Mouse (Mus musculus): ENCODE measurements around the gene Tprkb. TPM values are rescaled to one million over a fixed set of nuclear protein-coding genes. Genes with fewer than 3 reads are reported as not detected.
"Not testable (repeated sequence)": the region's sequence is repeated elsewhere in the genome, so short reads cannot be mapped to it uniquely, and the experiment has no call there.

Gene Tprkb
- polyA plus RNA-seq, 1 experiment from 2014 or later = 53.7 TPM

DNA sequence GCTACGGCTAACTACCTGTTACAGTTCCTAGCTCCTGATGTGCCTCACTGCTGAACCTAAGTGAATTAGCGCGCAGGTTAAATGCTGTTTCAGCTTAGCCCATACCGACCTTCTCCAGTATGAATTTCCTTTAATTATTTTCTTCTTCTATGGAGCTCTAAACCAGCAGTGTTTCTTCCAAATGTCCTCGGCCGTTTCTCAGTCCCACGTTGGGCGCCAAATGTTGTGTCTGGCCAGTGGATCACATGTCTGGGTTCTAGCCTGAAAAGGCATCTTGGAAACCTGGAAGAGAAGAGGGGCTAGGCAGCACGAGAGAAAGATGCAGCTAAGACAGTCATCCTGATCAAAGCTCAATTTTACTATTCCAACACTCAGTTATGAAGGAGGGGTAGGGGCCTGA is 28.4 kb upstream of the Tprkb start:
- 92% methylated on average over 9 of the region's 9 CpGs for WGBS
- not testable (repeated sequence) for H3K9me3 ChIP-seq (replicated peaks; ENCODE audit: control insufficient read depth, low read length, poor library complexity, severe bottlenecking); H3K4me3 ChIP-seq (ENCODE audit: low read depth, low read length); H3K27ac ChIP-seq (ENCODE audit: low read length); ATAC-seq; H3K4me2 ChIP-seq (ENCODE audit: low read length); H3K27me3 ChIP-seq (ENCODE audit: control insufficient read depth, insufficient read depth, low read depth, low read length); H3K4me1 ChIP-seq (ENCODE audit: control insufficient read depth, insufficient read depth, low read length); H3K36me3 ChIP-seq (ENCODE audit: control insufficient read depth, insufficient read depth, low read length); H3K9ac ChIP-seq (ENCODE audit: low read depth, low read length)

DNA sequence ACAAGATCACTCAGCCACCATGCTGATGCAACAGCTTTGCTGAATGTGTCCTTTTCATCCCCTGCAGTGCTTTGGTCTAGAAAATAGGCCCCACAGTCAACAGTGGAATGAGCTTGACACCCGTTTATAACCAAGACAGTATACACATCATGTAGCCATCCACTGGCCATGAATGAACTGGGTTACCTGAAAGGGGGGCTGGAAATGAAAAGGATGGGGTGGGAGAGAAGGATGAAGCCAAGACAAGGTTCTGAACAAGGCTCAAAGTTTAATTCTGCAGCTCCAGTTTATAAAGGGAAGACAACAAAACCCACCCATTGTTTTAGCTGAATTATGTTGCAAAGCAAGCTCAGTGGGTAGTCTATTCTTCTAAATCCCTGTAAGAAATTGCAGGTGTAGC is 27.4 kb upstream of the Tprkb start:
- Histone ChIP-seq H3K4me1 (ENCODE audit: control insufficient read depth, insufficient read depth, low read length) (no peaks in the 10 kb centered on the region), H3K4me2 (ENCODE audit: low read length) (no peak overlapping the region), H3K27ac (ENCODE audit: low read length) (no peak overlapping the region), H3K36me3 (ENCODE audit: control insufficient read depth, insufficient read depth, low read length) (no peaks in the 10 kb centered on the region), H3K9ac (ENCODE audit: low read depth, low read length) (no peak overlapping the region), H3K9me3 (replicated peaks; ENCODE audit: control insufficient read depth, low read length, poor library complexity, severe bottlenecking) (peaks cover 3% of the 10 kb centered on the region; the same call in 1 of the 2 replicates), H3K4me3 (ENCODE audit: low read depth, low read length) (no peak overlapping the region), H3K27me3 (ENCODE audit: control insufficient read depth, insufficient read depth, low read depth, low read length) (no peaks in the 10 kb centered on the region)
- ATAC-seq = no peak
- WGBS = 91% methylated on average over 1 of the region's 1 CpGs

GRCm38 (mm10) chr6:85888961-85889360 is 22.7 kb upstream of the Tprkb start:
- Histone ChIP-seq H3K9me3 (replicated peaks; ENCODE audit: control insufficient read depth, low read length, poor library complexity, severe bottlenecking) (peaks cover 4% of the 10 kb centered on the region; the same call in 1 of the 2 replicates), H3K4me2 (ENCODE audit: low read length) (no peak overlapping the region), H3K4me1 (ENCODE audit: control insufficient read depth, insufficient read depth, low read length) (no peaks in the 10 kb centered on the region), H3K4me3 (ENCODE audit: low read depth, low read length) (no peak overlapping the region), H3K27ac (ENCODE audit: low read length) (no peak overlapping the region), H3K9ac (ENCODE audit: low read depth, low read length) (no peak overlapping the region), H3K27me3 (ENCODE audit: control insufficient read depth, insufficient read depth, low read depth, low read length) (no peaks in the 10 kb centered on the region), H3K36me3 (ENCODE audit: control insufficient read depth, insufficient read depth, low read length) (no peaks in the 10 kb centered on the region)
- ATAC-seq = no peak
- WGBS = 84% methylated on average over 2 of the region's 2 CpGs

GRCm38 (mm10) chr6:85895061-85895648 is 16.5 kb upstream of the Tprkb start:
- H3K27me3 ChIP-seq (ENCODE audit: control insufficient read depth, insufficient read depth, low read depth, low read length); ATAC-seq; H3K36me3 ChIP-seq (ENCODE audit: control insufficient read depth, insufficient read depth, low read length); H3K27ac ChIP-seq (ENCODE audit: low read length); H3K9ac ChIP-seq (ENCODE audit: low read depth, low read length); H3K9me3 ChIP-seq (replicated peaks; ENCODE audit: control insufficient read depth, low read length, poor library complexity, severe bottlenecking); H3K4me1 ChIP-seq (ENCODE audit: control insufficient read depth, insufficient read depth, low read length); H3K4me2 ChIP-seq (ENCODE audit: low read length); H3K4me3 ChIP-seq (ENCODE audit: low read depth, low read length): not testable (repeated sequence)
- 77% methylated on average over 25 of the region's 25 CpGs for WGBS

DNA sequence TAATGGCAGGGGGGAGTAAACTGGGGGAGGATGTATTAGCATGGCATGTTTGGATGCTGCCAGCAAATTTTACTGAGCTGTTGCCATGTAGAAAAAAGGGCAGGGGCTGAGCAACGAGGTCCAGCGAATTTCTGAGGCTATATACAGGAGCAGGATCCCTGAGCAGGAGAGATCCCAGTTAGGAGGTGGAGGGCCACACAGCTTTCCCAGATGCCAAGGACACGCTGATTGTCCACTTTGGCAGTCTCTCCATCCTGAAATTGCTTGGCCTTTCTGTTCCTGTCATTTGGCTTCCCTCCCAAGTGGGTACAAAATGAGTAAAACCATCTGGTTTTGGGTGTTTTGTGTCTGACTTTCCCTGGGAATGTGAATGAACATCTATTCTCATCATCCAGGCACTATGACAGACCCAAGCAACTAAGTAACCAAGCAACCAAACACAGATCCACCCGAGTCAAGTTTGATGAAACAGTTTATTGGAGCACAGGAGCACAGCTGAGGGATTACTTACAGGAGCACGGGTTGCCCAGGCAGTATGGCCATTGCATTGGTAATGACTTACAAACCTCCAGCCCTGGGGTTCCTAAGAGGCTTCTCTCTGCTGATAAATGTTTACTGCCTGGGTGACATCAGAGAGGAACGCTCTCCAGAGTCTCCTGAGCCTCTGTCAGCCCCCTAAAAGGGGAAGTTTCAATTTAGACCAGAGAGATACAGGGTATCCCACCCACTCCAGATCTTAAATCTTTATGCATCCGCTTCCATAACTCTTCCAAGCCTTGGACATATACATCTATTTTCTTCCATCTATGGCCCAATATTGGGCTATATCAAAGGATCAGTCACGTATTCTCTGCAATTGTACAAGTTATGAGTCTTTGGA is 12.8 kb upstream of the Tprkb start:
- not testable (repeated sequence) for H3K36me3 ChIP-seq (ENCODE audit: control insufficient read depth, insufficient read depth, low read length); H3K4me3 ChIP-seq (ENCODE audit: low read depth, low read length); H3K9me3 ChIP-seq (replicated peaks; ENCODE audit: control insufficient read depth, low read length, poor library complexity, severe bottlenecking); ATAC-seq; H3K9ac ChIP-seq (ENCODE audit: low read depth, low read length); H3K4me1 ChIP-seq (ENCODE audit: control insufficient read depth, insufficient read depth, low read length); H3K27ac ChIP-seq (ENCODE audit: low read length); H3K27me3 ChIP-seq (ENCODE audit: control insufficient read depth, insufficient read depth, low read depth, low read length); H3K4me2 ChIP-seq (ENCODE audit: low read length)
- 80% methylated on average over 7 of the region's 8 CpGs for WGBS

DNA sequence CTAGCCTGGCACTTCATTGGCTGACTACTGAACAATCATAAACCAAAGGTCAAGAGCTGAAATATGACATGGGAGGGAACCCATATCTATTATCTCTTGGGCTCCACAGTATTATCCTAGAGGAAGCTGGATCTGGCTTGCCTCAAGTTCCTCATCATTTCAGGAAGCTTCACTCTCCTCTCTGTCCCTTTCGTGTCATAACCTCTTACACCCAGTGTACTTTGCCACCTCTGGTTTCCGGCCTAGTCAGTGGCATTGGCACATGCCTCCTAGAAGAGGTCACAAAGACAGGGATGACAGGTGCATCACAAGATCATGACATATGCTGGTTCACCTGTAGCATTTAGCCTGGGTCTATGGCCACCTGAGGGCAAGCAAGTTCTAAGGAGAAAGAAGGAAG is 9.4 kb upstream of the Tprkb start:
- H3K4me3 ChIP-seq (ENCODE audit: low read depth, low read length) = no peak overlapping the region
- no peak overlapping the region for H3K4me2 ChIP-seq (ENCODE audit: low read length)
- no peak overlapping the region for H3K9ac ChIP-seq (ENCODE audit: low read depth, low read length)
- H3K27ac ChIP-seq (ENCODE audit: low read length) = no peak overlapping the region
- H3K36me3 ChIP-seq (ENCODE audit: control insufficient read depth, insufficient read depth, low read length) = no peaks in the 10 kb centered on the region
- H3K9me3 ChIP-seq (replicated peaks; ENCODE audit: control insufficient read depth, low read length, poor library complexity, severe bottlenecking) = no peaks in the 10 kb centered on the region
- no peaks in the 10 kb centered on the region; the same call in 1 of the 2 replicates for H3K4me1 ChIP-seq (ENCODE audit: control insufficient read depth, insufficient read depth, low read length)
- no peak for ATAC-seq
- WGBS = 91% methylated on average over 2 of the region's 2 CpGs
- no peaks in the 10 kb centered on the region for H3K27me3 ChIP-seq (ENCODE audit: control insufficient read depth, insufficient read depth, low read depth, low read length)

DNA sequence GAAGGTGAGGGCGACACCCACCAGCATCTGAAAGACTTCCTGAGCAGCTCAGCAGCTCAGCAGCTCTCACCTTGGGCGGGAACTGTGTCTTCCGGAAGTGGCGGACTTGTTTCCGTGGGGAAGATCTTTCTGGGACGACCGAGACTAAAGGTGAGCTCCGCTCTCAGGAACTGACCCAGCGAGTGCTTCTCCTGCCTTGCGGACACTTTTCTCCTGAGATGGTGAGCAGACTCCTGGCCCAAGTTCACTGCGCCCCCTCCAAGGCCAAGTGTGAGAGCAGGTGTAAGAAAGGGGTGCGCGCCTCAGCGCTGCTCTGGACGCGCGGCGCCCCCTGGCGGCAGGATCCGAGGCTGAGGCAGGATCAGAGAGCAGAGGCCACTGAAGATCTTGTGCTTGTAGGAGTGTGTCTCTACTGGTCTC is 7.0 kb upstream of the Tprkb start, which contains the start of gene Nat8f4:
TSS of gene Nat8f4 (minus strand) at position 243 of the 420 bp plus-strand sequence.
- H3K4me1 ChIP-seq (ENCODE audit: control insufficient read depth, insufficient read depth, low read length); H3K36me3 ChIP-seq (ENCODE audit: control insufficient read depth, insufficient read depth, low read length); H3K9me3 ChIP-seq (replicated peaks; ENCODE audit: control insufficient read depth, low read length, poor library complexity, severe bottlenecking); H3K27me3 ChIP-seq (ENCODE audit: control insufficient read depth, insufficient read depth, low read depth, low read length); H3K27ac ChIP-seq (ENCODE audit: low read length): not testable (repeated sequence)
- peak; percentile 75 for ATAC-seq
- peak within 1 kb of the TSS; percentile 43 for H3K4me2 ChIP-seq (ENCODE audit: low read length)
- H3K4me3 ChIP-seq (ENCODE audit: low read depth, low read length) = peak within 1 kb of the TSS; percentile 34
- H3K9ac ChIP-seq (ENCODE audit: low read depth, low read length) = 0 out of 2 replicates have a peak within 1 kb of the TSS, but pooled peaks have one; percentile 25
- WGBS = 16% methylated on average over 20 of the region's 20 CpGs

DNA sequence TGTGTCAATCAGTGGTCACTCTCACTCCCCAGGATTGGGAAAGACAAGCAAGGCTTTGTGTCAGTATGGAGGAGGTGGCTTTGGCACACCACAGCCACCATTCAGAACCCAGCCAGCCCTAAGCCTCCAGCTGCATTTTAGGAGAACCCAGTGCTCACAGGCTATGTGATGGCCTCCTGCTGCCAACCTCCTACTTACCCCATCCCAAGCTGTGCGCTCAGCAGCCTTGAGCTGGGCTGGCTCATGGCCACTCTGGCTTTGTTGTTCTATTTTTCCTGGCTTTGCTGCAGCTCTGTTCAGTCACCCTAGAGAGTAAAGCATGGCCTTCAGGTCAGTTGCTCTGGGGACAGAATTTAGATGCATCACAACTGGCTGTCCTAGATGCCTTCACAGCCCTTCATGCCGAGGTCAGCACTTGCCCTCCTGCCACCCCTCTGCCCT is 4.7 kb upstream of the Tprkb start:
- not testable (repeated sequence) for H3K27ac ChIP-seq (ENCODE audit: low read length); H3K4me1 ChIP-seq (ENCODE audit: control insufficient read depth, insufficient read depth, low read length); H3K4me3 ChIP-seq (ENCODE audit: low read depth, low read length); H3K9me3 ChIP-seq (replicated peaks; ENCODE audit: control insufficient read depth, low read length, poor library complexity, severe bottlenecking); H3K36me3 ChIP-seq (ENCODE audit: control insufficient read depth, insufficient read depth, low read length); H3K4me2 ChIP-seq (ENCODE audit: low read length); H3K9ac ChIP-seq (ENCODE audit: low read depth, low read length); H3K27me3 ChIP-seq (ENCODE audit: control insufficient read depth, insufficient read depth, low read depth, low read length)
- 58% methylated on average over 2 of the region's 2 CpGs for WGBS
- peak; percentile 70 for ATAC-seq

GRCm38 (mm10) chr6:85908341-85908740 is 3.3 kb upstream of the Tprkb start:
- no peak overlapping the region for H3K4me2 ChIP-seq (ENCODE audit: low read length)
- WGBS = 75% methylated on average over 3 of the region's 3 CpGs
- H3K36me3 ChIP-seq (ENCODE audit: control insufficient read depth, insufficient read depth, low read length) = no peaks in the 10 kb centered on the region
- H3K9ac ChIP-seq (ENCODE audit: low read depth, low read length) = no peak overlapping the region
- no peaks in the 10 kb centered on the region for H3K9me3 ChIP-seq (replicated peaks; ENCODE audit: control insufficient read depth, low read length, poor library complexity, severe bottlenecking)
- H3K4me1 ChIP-seq (ENCODE audit: control insufficient read depth, insufficient read depth, low read length) = no peaks in the 10 kb centered on the region; the same call in 1 of the 2 replicates
- ATAC-seq = no peak
- no peaks in the 10 kb centered on the region for H3K27me3 ChIP-seq (ENCODE audit: control insufficient read depth, insufficient read depth, low read depth, low read length)
- H3K27ac ChIP-seq (ENCODE audit: low read length) = no peak overlapping the region
- H3K4me3 ChIP-seq (ENCODE audit: low read depth, low read length) = no peak overlapping the region
